17 mouse cellular contexts compared by ENCODE assay signal in genomic region chr10:5185156-5186083, GRCm38 (mm10).
A peak's percentile ranks its signal among the peaks of the same experiment; 100 is the strongest.
DNase-seq lines count a peak whose midpoint lies in the region; ATAC-seq and TF ChIP-seq lines count a peak whose summit lies in the region.
"Had no signal": no experiment of that assay in that cellular context is flagged by ENCODE, and none has a peak within 500 bp of the region (broad histone marks: within the 10 kb centered on the region; RNA-seq: fewer than 3 reads in every experiment).

No protein-coding gene starts in this region.

- H3K4me3 ChIP-seq in left cerebral cortex, adult 2 months: no peak overlapping the region
- H3K4me3 ChIP-seq: forebrain, embryonic 15.5 days; limb, embryonic 10.5 days; megakaryocyte, embryonic 14.5 days had no signal

- TF ChIP-seq CTCF in left cerebral cortex, adult 2 months (IDR thresholded peaks at IDR 0.05): no peak

- ATAC-seq in granulocyte monocyte progenitor cell, adult 5-6 weeks (replicated peaks; ENCODE audit: poor library complexity, severe bottlenecking): peak; percentile 61
- peak; percentile 80 for ATAC-seq in megakaryocyte, adult 5-6 weeks (ENCODE audit: poor library complexity, severe bottlenecking)
- ATAC-seq: forebrain, embryonic 15.5 days had no signal

- intact Hi-C loops in left cerebral cortex, adult 2 months (cut with DNase I): no loop called here
- intact Hi-C loops in left cerebral cortex, postnatal 10 days (cut with DNase I): no loop called here

- no peak for DNase-seq in left cerebral cortex, adult 2 months (ENCODE audit: extremely low spot score in 1 of 2, low spot score in 2 of 2)
- DNase-seq in left cerebral cortex, adult 9 months (ENCODE audit: low spot score in 2 of 2): no peak
- DNase-seq in cerebellum, adult 18-20 months: peak; percentile 75 to 78
- DNase-seq in B cell, adult 2 months: no peak
- DNase-seq in gastrocnemius, postnatal 10 days: no peak
- DNase-seq in left cerebral cortex, postnatal 10 days (ENCODE audit: extremely low spot score in 1 of 2, low spot score in 2 of 2): no peak
- DNase-seq: gastrocnemius, postnatal 14 days; kidney, adult 18-20 months; kidney, postnatal 25 days; lung, adult 2 months; retina, postnatal 1 day had no signal

- H3K27ac ChIP-seq in left cerebral cortex, adult 2 months: peak overlapping the region; percentile 42; the same call in 1 of the 2 replicates
- H3K27ac ChIP-seq: forebrain, embryonic 15.5 days; hindbrain, embryonic 14.5 days; limb, embryonic 10.5 days had no signal

Comparison
In these comparisons a context has a peak if more than half of its experiments do, and no peak if none do; other contexts are left out.
1. DNase-seq: peak in cerebellum, adult 18-20 months (2 of 2); none in left cerebral cortex, adult 2 months (0 of 2), left cerebral cortex, adult 9 months (0 of 2), B cell, adult 2 months (0 of 2), gastrocnemius, postnatal 10 days (single experiment) and left cerebral cortex, postnatal 10 days (0 of 2).